ENCODE assay signal across 21 mouse cellular contexts in the genomic region with DNA sequence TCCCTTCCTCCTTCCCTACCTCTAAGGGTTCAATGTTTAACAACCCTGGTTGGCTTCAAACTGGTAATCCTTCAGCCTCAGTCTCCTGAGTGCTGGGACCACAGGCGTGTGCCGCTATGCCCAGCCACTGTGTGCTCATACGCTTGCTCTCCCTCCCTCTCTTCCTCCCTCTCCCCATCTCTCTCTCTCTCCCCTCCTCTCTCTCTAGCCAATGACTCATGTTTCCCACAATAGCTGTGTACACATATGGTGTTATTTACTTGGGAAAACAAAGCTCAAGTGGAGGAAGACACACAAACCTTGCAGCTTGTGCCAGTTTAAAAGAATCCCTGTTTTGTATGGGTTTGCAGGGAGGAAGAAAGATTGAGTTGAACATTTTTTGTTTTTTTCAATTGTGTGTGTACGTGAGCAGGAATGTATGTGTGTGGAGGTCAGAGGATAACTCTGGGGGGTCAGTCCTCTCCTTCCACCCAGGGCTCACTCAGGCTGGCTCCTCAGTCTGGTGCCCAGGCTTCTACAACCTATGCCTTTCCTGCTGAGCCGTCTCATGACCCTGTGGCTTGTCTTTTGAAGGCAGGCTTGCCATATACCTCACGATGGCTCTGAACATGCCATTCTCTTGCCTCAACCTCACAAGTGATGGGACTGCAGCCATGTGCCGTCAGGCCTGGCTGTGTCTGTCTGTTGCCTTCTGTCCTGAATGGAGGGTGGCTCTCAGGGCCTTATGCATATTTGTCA. TPM values are rescaled to one million over a fixed set of nuclear protein-coding genes. Genes with fewer than 3 reads are reported as not detected.
DNase-seq lines count a peak whose midpoint lies in the region; ATAC-seq and TF ChIP-seq lines count a peak whose summit lies in the region.
"Had no signal": no experiment of that assay in that cellular context is flagged by ENCODE, and none has a peak within 500 bp of the region (broad histone marks: within the 10 kb centered on the region; RNA-seq: fewer than 3 reads in every experiment).

No protein-coding gene starts in this region.

- TF ChIP-seq EP300 in stomach, postnatal 0 days (optimal IDR thresholded peaks at IDR 0.05), result no peak

- peak; percentile 37 to 54 for DNase-seq in frontal cortex, postnatal 36 days (ENCODE audit: low spot score in 2 of 2)
- DNase-seq in frontal cortex, postnatal 14 days (ENCODE audit: low spot score in 2 of 2), result no peak
- peak; percentile 41 for DNase-seq in midbrain, embryonic 11.5 days (ENCODE audit: low spot score, missing footprints)
- DNase-seq in midbrain, embryonic 14.5 days, result no peak
- peak; percentile 75 to 82 for DNase-seq in cerebellum, postnatal 25 days
- no peak for DNase-seq in stomach, postnatal 0 days (ENCODE audit: low spot score)
- no peak for DNase-seq in adrenal gland, adult 2 months
- DNase-seq in urinary bladder, postnatal 10 days (ENCODE audit: low spot score), result no peak
- DNase-seq: embryo, embryonic 11 days; heart, adult 11 months; heart, postnatal 4 days; kidney, postnatal 36 days; liver; lung, postnatal 10 days; right cerebral cortex, postnatal 25 days had no signal

- no peak overlapping the region for H3K4me3 ChIP-seq in midbrain, embryonic 11.5 days (ENCODE audit: low read depth, low read length)
- H3K4me3 ChIP-seq in midbrain, embryonic 14.5 days (replicated peaks; ENCODE audit: low read depth, low read length), result no peak overlapping the region
- H3K4me3 ChIP-seq in stomach, postnatal 0 days (ENCODE audit: low read depth, low read length), result no peak overlapping the region
- H3K4me3 ChIP-seq: forebrain, embryonic 12.5 days; intestine, embryonic 15.5 days; neural tube, embryonic 15.5 days had no signal

- ATAC-seq in midbrain, embryonic 11.5 days (ENCODE audit: low FRiP score), result no peak
- no peak for ATAC-seq in midbrain, embryonic 14.5 days (ENCODE audit: low FRiP score, low TSS enrichment)
- peak; percentile 69; the same call in 1 of the 2 replicates for ATAC-seq in stomach, postnatal 0 days (ENCODE audit: low FRiP score, low TSS enrichment)
- ATAC-seq: intestine, embryonic 15.5 days had no signal

- no peaks in the 10 kb centered on the region for H3K9me3 ChIP-seq in midbrain, embryonic 11.5 days (ENCODE audit: control insufficient read depth, low read length)
- H3K9me3 ChIP-seq in midbrain, embryonic 14.5 days (ENCODE audit: control insufficient read depth, low read length), result no peaks in the 10 kb centered on the region
- H3K9me3 ChIP-seq in stomach, postnatal 0 days (ENCODE audit: control insufficient read depth, low read length), result no peaks in the 10 kb centered on the region
- H3K9me3 ChIP-seq: forebrain, embryonic 12.5 days; intestine, embryonic 15.5 days; neural tube, embryonic 15.5 days had no signal

- no peak overlapping the region for H3K27ac ChIP-seq in midbrain, embryonic 11.5 days (ENCODE audit: low read depth, low read length)
- no peak overlapping the region for H3K27ac ChIP-seq in midbrain, embryonic 14.5 days (replicated peaks; ENCODE audit: low read depth, low read length)
- no peak overlapping the region for H3K27ac ChIP-seq in stomach, postnatal 0 days (replicated peaks)
- H3K27ac ChIP-seq: forebrain, embryonic 12.5 days; intestine, embryonic 15.5 days; neural tube, embryonic 15.5 days had no signal

- TF ChIP-seq CTCF in stomach, postnatal 0 days (IDR thresholded peaks at IDR 0.05; ENCODE audit: low read depth), result no peak

- no peak overlapping the region for H3K9ac ChIP-seq in midbrain, embryonic 11.5 days (ENCODE audit: low read length)
- no peak overlapping the region for H3K9ac ChIP-seq in midbrain, embryonic 14.5 days (replicated peaks; ENCODE audit: low read length)
- H3K9ac ChIP-seq in stomach, postnatal 0 days (ENCODE audit: low read length), result no peak overlapping the region
- H3K9ac ChIP-seq: forebrain, embryonic 12.5 days; intestine, embryonic 15.5 days; neural tube, embryonic 15.5 days had no signal

- no peak overlapping the region for H3K4me2 ChIP-seq in midbrain, embryonic 11.5 days
- H3K4me2 ChIP-seq in midbrain, embryonic 14.5 days (ENCODE audit: low read length), result no peak overlapping the region
- no peak overlapping the region for H3K4me2 ChIP-seq in stomach, postnatal 0 days (replicated peaks; ENCODE audit: low read depth)
- H3K4me2 ChIP-seq: forebrain, embryonic 12.5 days; intestine, embryonic 15.5 days; neural tube, embryonic 15.5 days had no signal

- H3K27me3 ChIP-seq in midbrain, embryonic 11.5 days (ENCODE audit: control insufficient read depth, insufficient read depth, low read length), result no peaks in the 10 kb centered on the region
- H3K27me3 ChIP-seq in midbrain, embryonic 14.5 days (ENCODE audit: control insufficient read depth, insufficient read depth, low read length), result no peaks in the 10 kb centered on the region
- no peaks in the 10 kb centered on the region for H3K27me3 ChIP-seq in stomach, postnatal 0 days (ENCODE audit: control insufficient read depth, insufficient read depth, low read length)
- H3K27me3 ChIP-seq: forebrain, embryonic 12.5 days; intestine, embryonic 15.5 days; neural tube, embryonic 15.5 days had no signal

- WGBS in midbrain, embryonic 11.5 days, result 78% methylated on average over 7 of the region's 7 CpGs
- WGBS in midbrain, embryonic 14.5 days, result 88% methylated on average over 7 of the region's 7 CpGs
- WGBS in stomach, postnatal 0 days, result 58% methylated on average over 7 of the region's 7 CpGs

- no peaks in the 10 kb centered on the region for H3K36me3 ChIP-seq in midbrain, embryonic 11.5 days (ENCODE audit: control insufficient read depth, insufficient read depth, low read length)
- H3K36me3 ChIP-seq in midbrain, embryonic 14.5 days (ENCODE audit: control insufficient read depth, insufficient read depth, low read length), result peaks cover 29% of the 10 kb centered on the region; the same call in 1 of the 2 replicates
- 0 out of 2 replicates have a peak, but pooled peaks cover 3% of the 10 kb centered on the region for H3K36me3 ChIP-seq in stomach, postnatal 0 days (ENCODE audit: control insufficient read depth, insufficient read depth, low read length)
- H3K36me3 ChIP-seq: intestine, embryonic 15.5 days had no signal

- H3K4me1 ChIP-seq in midbrain, embryonic 11.5 days (ENCODE audit: control insufficient read depth, insufficient read depth, low read length), result no peaks in the 10 kb centered on the region
- no peaks in the 10 kb centered on the region for H3K4me1 ChIP-seq in midbrain, embryonic 14.5 days (ENCODE audit: control insufficient read depth, insufficient read depth, low read length)
- no peaks in the 10 kb centered on the region for H3K4me1 ChIP-seq in stomach, postnatal 0 days (replicated peaks; ENCODE audit: control insufficient read depth, insufficient read depth)
- H3K4me1 ChIP-seq: forebrain, embryonic 12.5 days; intestine, embryonic 15.5 days; neural tube, embryonic 15.5 days had no signal

RNA-seq across cellular contexts. Expression of a gene that starts 19.2 kb away (rescaled TPM):
- 301 and 308 TPM in 2 replicates for polyA plus RNA-seq in midbrain, embryonic 11.5 days (2014; fragmentation: Nextera tagmentation; extraction: Ambion mirVana)
- polyA plus RNA-seq in midbrain, embryonic 14.5 days (2014; fragmentation: Nextera tagmentation; extraction: Ambion mirVana), result 161 and 171 TPM in 2 replicates
- 45.3 and 48.7 TPM in 2 replicates for polyA plus RNA-seq in stomach, postnatal 0 days (2015; fragmentation: Nextera tagmentation; extraction: Ambion mirVana)
- 10 to 100 TPM in 1 of 2 experiments, 1 to 10 TPM in 1; 9.5 to 17.1 TPM for total RNA-seq in adrenal gland, adult 2 months (2021)
- polyA plus RNA-seq in adrenal gland, adult 2 months (2012; rRNA removed), result 18.1 and 20.0 TPM in 2 replicates

RNA-seq across cellular contexts. Expression of a gene that starts 19.2 kb away (rescaled TPM):
- not detected in 2 replicates for polyA plus RNA-seq in midbrain, embryonic 11.5 days (2014; fragmentation: Nextera tagmentation; extraction: Ambion mirVana)
- not detected in 2 replicates for polyA plus RNA-seq in midbrain, embryonic 14.5 days (2014; fragmentation: Nextera tagmentation; extraction: Ambion mirVana)
- polyA plus RNA-seq in stomach, postnatal 0 days (2015; fragmentation: Nextera tagmentation; extraction: Ambion mirVana), result not detected in 2 replicates
- not detected for total RNA-seq in adrenal gland, adult 2 months (2021)
- not detected in 2 replicates for polyA plus RNA-seq in adrenal gland, adult 2 months (2012; rRNA removed)
- total RNA-seq: heart, postnatal 4 days; midbrain, postnatal 0 days had no signal
- polyA plus RNA-seq: forebrain, embryonic 12.5 days; intestine, embryonic 15.5 days; midbrain, postnatal 0 days; neural tube, embryonic 15.5 days; stomach, embryonic 16.5 days; urinary bladder, adult 2 months had no signal

RNA-seq across cellular contexts. Expression of a gene that starts 22.1 kb away (rescaled TPM):
- polyA plus RNA-seq in midbrain, embryonic 11.5 days (2014; fragmentation: Nextera tagmentation; extraction: Ambion mirVana), result 38.4 and 40.5 TPM in 2 replicates
- polyA plus RNA-seq in midbrain, embryonic 14.5 days (2014; fragmentation: Nextera tagmentation; extraction: Ambion mirVana), result 30.0 and 30.5 TPM in 2 replicates
- 9.9 and 11.8 TPM in 2 replicates for polyA plus RNA-seq in stomach, postnatal 0 days (2015; fragmentation: Nextera tagmentation; extraction: Ambion mirVana)
- 10 to 100 TPM; 14.9 to 16.1 TPM for total RNA-seq in adrenal gland, adult 2 months (2021)
- 18.8 and 20.6 TPM in 2 replicates for polyA plus RNA-seq in adrenal gland, adult 2 months (2012; rRNA removed)

RNA-seq across cellular contexts. Expression of a gene that starts 36.3 kb away (rescaled TPM):
- polyA plus RNA-seq in midbrain, embryonic 11.5 days (2014; fragmentation: Nextera tagmentation; extraction: Ambion mirVana), result 74.1 and 76.4 TPM in 2 replicates
- 48.7 and 87.5 TPM in 2 replicates for polyA plus RNA-seq in midbrain, embryonic 14.5 days (2014; fragmentation: Nextera tagmentation; extraction: Ambion mirVana)
- polyA plus RNA-seq in stomach, postnatal 0 days (2015; fragmentation: Nextera tagmentation; extraction: Ambion mirVana), result 51.4 and 52.5 TPM in 2 replicates
- total RNA-seq in adrenal gland, adult 2 months (2021), result 100 to 1,000 TPM; 104 to 112 TPM
- 5.6 and 9.5 TPM in 2 replicates for polyA plus RNA-seq in adrenal gland, adult 2 months (2012; rRNA removed)

RNA-seq across cellular contexts. Expression of a gene that starts 36.8 kb away (rescaled TPM):
- 105 and 110 TPM in 2 replicates for polyA plus RNA-seq in midbrain, embryonic 11.5 days (2014; fragmentation: Nextera tagmentation; extraction: Ambion mirVana)
- polyA plus RNA-seq in midbrain, embryonic 14.5 days (2014; fragmentation: Nextera tagmentation; extraction: Ambion mirVana), result 56.3 and 88.3 TPM in 2 replicates
- polyA plus RNA-seq in stomach, postnatal 0 days (2015; fragmentation: Nextera tagmentation; extraction: Ambion mirVana), result 27.2 TPM in 2 replicates
- total RNA-seq in adrenal gland, adult 2 months (2021), result 10 to 100 TPM; 46.6 to 51.0 TPM
- polyA plus RNA-seq in adrenal gland, adult 2 months (2012; rRNA removed), result 7.0 and 9.2 TPM in 2 replicates

Comparison
In these comparisons a context has a peak if more than half of its experiments do, and no peak if none do; other contexts are left out.
1. DNase-seq: peak in frontal cortex, postnatal 36 days (2 of 2), midbrain, embryonic 11.5 days (single experiment) and cerebellum, postnatal 25 days (2 of 2); none in frontal cortex, postnatal 14 days (0 of 2), midbrain, embryonic 14.5 days (single experiment), stomach, postnatal 0 days (single experiment), adrenal gland, adult 2 months (single experiment) and urinary bladder, postnatal 10 days (single experiment).